Mouse (Mus musculus) heart, adult 8-10 months (tissue): ENCODE data around the gene Pfkl. TPM values are rescaled to one million over a fixed set of nuclear protein-coding genes. Genes with fewer than 3 reads are reported as not detected.
"Not testable (repeated sequence)": the region's sequence is repeated elsewhere in the genome, so short reads cannot be mapped to it uniquely, and the experiment has no call there.

Source experiments
- DNase-seq: peaks from one replicate; pipeline ENCODE4 v3.0.0; 2022; ENCODE audit warnings: low spot score
- total RNA-seq, 4 experiments: library from RNA; stranded (reverse); gene quantifications; 2 replicates each; pipeline ENCODE4 v1.2.4; 2022

Gene Pfkl
- total RNA-seq, 4 experiments from 2014 or later = 124 to 159 (median 130) TPM

DNA sequence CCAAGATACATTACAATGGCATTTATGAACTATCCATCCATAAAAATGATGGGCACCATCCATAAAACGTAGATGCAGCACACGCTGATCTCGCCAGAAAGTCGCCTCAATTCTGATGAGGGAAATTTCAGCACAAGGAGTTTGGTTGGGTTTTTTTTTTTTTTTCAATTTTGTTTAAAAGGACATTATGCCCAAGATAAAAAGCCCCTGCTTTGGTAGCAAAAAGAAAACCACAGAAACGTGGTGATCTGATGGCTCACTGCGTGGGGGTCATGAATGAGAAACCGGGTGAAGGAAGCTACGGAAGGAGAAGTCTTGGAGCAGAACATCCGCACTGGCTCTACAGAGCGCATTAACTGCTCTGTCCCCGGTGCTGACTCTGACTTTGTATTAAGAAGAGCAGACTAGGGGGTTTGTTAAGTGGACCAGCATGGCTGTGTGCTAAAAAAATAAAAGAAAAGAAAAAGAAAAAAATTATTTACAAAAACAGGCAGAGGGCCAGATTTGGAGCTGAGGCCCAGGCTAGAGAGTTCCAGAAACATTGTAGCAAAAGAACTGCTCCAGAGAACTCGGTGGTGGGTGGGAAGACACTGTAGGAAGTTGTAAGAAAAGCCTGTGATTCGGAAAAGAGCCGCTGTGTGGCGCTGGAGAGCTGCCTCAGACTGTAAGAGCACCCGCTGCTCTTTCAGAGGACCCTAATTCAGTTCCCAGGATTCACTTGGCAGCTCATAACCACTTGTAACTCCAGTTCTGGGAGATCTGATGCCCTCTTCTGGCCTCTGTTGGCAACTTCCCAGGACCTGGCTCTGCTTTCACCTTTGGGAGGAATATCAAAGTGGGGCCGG lies 38.0 kb downstream of the Pfkl start:
- no peak for DNase-seq

GRCm38 (mm10) chr10:77971191-77971590 lies 38.7 kb downstream of the Pfkl start:
- no peak for DNase-seq

DNA sequence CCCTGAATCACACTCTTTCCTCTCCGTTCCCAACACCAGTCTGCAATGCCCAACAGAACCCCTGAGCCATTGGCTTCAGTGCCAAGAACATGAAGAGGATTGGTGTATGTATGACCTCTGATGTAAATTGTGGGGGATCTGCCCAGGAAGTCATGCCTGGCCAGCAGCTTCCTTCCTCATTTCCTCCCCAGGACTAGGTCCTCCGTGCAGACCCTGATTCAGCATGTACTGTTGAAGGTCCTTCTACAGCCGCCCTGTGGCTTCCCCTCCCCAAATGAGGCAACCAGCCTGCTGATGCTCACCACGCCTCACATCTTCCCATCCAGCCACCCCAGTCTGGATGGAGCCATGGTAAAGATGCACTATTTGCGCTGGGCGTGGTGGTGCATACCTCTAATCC lies 39.4 kb downstream of the Pfkl start, which contains the start of gene Trpm2:
Gene Trpm2 (minus strand): TSS at position 83 of the 400 bp plus-strand sequence.
- peak; percentile 47 for DNase-seq

DNA sequence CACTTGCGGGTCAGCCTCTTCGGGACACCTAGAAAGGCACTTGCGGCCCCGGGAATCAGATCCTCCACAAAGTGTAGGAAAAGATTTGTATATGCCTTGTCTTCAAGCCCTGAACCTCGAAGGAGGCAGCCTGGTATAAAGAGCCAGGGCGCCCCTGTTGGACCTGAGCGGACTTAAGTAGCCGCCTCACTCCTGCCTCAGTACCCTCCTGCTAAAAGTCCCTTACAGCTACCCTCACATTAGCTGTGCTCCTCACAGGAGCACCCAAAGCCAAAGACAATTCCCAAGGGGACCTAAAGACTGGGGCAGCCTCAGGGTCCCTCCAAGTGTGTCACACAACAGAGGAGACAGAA lies 39.9 kb downstream of the Pfkl start:
- DNase-seq = no peak

- no peak for DNase-seq
These were observed 40.5 kb downstream of the Pfkl start for GRCm38 (mm10) chr10:77969274-77969972.

DNA sequence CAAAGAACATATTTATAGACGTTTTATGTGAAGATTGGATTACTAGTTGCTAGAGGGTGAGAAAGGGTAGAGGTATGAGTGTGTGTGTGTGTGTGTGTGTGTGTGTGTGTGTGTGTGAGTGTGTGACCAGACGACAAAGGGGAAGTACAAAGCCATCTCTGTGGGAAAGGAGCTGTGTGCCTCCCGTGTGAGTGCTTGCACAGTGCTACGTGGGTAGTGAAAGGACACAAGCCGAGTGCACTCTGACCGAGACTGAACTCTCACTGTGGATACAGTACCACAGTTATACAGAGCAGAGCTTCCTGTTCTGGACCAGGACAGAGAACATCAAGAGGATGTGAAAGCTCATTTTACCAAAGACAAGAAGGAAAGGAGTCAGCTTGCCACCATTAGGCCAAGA lies 45.9 kb downstream of the Pfkl start:
- DNase-seq = no peak

GRCm38 (mm10) chr10:77962725-77963124 lies 47.2 kb downstream of the Pfkl start:
- no peak for DNase-seq

GRCm38 (mm10) chr10:77950468-77950867 lies 59.4 kb downstream of the Pfkl start:
- not testable (repeated sequence) for DNase-seq

- DNase-seq = no peak
These were observed 70.2 kb downstream of the Pfkl start for GRCm38 (mm10) chr10:77939685-77940084.

Other genes with a start within 250 kb of the Pfkl start
- gene Gm3238, start 238.8 kb downstream of the Pfkl start, total RNA-seq = not detected
- not detected for gene Gm7138, start 233.1 kb downstream of the Pfkl start, total RNA-seq
- gene Gm3250, start 227.5 kb downstream of the Pfkl start, total RNA-seq = not detected
- not detected for gene Gm7137, start 221.9 kb downstream of the Pfkl start, total RNA-seq
- not detected for gene Gm9639, start 215.0 kb downstream of the Pfkl start, total RNA-seq
- gene Gm19668, start 210.9 kb downstream of the Pfkl start, total RNA-seq = not detected
- gene Gm9507, start 198.2 kb downstream of the Pfkl start, total RNA-seq = not detected
- gene Gm2696, start 195.4 kb downstream of the Pfkl start, total RNA-seq = not detected
- gene Krtap10-4, start 183.0 kb downstream of the Pfkl start, total RNA-seq = not detected
- gene Krtap10-10, start 174.1 kb downstream of the Pfkl start, total RNA-seq = not detected
- not detected for gene Gm36176, start 163.3 kb downstream of the Pfkl start, total RNA-seq
- not detected for gene Gm10318, start 157.2 kb downstream of the Pfkl start, total RNA-seq
- not detected for gene Gm3285, start 148.1 kb downstream of the Pfkl start, total RNA-seq
- 1 to 10 TPM in 2 of 4 experiments, under 1 TPM in 2; 0.63 to 1.2 (median 0.92) TPM for gene Lrrc3, start 107.5 kb downstream of the Pfkl start, total RNA-seq
- 1 to 10 TPM in 1 of 4 experiments, under 1 TPM in 3; 0.44 to 1.8 (median 0.61) TPM for gene Trpm2, start 39.5 kb downstream of the Pfkl start, total RNA-seq
- 10 to 100 TPM; 10.7 to 13.5 (median 12.2) TPM for gene 1810043G02Rik, start 31.6 kb downstream of the Pfkl start, total RNA-seq
- gene Dnmt3l, start 31.9 kb upstream of the Pfkl start, total RNA-seq = under 1 TPM in 2 of 4 experiments, not detected in 2; 0.38 to 0.65 TPM
- gene Aire, start 33.5 kb upstream of the Pfkl start, total RNA-seq = not detected
- gene Icosl, start 59.2 kb upstream of the Pfkl start, total RNA-seq = 1 to 10 TPM; 6.1 to 7.9 (median 7.0) TPM
- 100 to 1,000 TPM; 676 to 739 (median 714) TPM for gene D10Jhu81e, start 159.7 kb upstream of the Pfkl start, total RNA-seq
- gene Pwp2, start 175.1 kb upstream of the Pfkl start, total RNA-seq = 10 to 100 TPM; 11.1 to 12.3 (median 11.6) TPM
- gene Trappc10, start 234.6 kb upstream of the Pfkl start, total RNA-seq = 10 to 100 TPM; 43.6 to 62.3 (median 52.9) TPM